Mouse (Mus musculus): ENCODE measurements around the gene Sh2b1.

The Sh2b1 gene

DNA sequence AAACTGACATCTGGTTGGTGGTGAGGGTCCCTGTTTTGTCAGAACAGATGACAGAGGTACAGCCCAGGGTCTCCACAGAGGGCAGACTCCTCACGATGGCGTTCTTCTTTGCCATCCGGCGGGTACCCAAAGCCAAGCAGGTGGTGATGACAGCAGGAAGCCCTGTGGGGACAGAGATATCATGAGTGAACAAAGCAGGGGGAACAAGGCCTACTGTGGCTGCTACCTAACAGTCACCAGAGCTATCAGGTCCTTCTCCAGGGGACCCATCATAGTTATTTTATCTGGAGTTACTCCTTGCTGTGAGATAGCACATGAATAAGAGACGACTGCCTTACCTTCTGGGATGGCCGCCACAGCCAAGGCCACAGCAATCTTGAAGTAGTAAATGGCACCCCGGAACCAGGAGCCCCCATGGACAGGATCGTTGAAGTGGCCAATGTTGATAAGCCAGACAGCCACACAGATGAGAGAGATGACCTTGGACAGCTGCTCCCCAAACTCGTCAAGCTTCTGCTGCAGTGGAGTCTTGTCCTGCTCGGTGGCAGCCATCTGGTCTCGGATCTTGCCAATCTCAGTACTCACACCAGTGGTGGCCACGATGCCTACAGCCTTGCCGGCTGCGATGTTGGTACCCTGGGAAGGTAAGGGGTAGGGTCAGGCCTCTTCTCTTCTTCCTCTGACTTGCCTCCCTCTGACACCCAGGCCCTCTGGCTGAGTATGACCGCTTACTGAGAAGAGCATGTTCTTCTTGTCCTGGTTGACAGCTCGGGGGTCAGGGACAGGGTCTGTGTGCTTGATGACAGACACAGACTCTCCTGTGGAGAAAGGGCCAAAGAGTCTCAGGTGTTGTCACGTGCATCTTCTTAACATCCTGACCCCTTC is 18.6 kb downstream of the Sh2b1 start:
- no peak for DNase-seq (ENCODE audit: low spot score in 2 of 2)

DNA sequence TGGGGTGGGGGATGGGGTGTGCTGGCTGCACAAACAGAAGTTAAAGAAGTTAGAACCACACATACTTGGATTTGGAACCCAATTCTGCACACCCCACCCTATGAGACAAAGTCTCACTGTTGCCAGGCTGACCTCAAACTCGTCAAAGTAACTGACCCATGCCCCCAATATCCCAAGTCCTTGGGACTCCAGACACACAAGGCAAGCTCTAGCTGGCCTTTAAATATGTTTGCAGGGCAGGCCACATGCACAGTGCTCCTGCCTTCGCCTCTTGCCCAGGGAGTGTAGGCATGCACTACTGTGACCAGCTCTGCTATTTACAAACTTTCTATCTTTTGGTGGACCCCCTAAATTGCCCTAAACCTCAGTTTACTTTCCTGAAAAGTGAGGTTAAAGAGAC is 20.0 kb downstream of the Sh2b1 start:
- no peak for DNase-seq (ENCODE audit: low spot score in 2 of 2)

DNA sequence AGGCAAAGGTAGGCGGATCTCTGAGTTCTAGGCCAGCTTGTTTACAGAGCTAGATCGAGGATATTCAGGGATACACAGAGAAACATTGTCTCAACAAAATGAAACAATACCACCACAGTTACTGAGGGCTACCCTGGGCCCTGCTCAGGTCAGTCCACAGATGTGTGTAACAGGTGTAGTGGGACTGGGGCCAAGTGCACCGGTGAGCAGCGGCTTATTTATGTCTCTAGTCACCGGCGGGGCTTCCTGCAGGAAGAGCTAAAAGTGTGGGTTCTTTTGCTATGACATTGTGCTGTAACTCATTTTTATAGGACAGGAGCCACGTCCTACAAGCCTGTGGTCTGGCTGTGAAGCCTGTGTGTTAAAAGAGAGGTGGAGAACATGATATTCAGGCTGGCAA is 21.4 kb downstream of the Sh2b1 start:
- DNase-seq (ENCODE audit: low spot score in 2 of 2) = no peak

DNA sequence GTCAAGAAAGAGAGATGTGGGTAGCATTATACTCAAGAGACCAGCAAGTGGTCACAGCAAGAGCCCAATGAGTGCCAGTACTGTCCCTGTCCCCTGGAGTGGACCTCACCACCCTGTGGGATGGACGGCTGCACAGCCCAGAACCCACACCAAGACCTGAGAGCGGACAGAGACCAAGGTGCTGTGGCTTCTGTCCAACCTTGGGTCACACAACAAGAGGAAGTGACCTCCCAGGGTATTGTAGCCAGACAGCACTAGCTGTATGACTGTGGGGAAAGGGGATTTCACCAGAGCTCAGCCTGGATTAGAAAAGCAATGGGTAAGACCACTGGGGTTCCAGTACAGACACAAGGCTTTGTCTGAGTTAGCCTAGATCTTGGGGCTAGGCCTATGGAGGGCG is 23.0 kb downstream of the Sh2b1 start:
- DNase-seq (ENCODE audit: low spot score in 2 of 2) = no peak

DNA sequence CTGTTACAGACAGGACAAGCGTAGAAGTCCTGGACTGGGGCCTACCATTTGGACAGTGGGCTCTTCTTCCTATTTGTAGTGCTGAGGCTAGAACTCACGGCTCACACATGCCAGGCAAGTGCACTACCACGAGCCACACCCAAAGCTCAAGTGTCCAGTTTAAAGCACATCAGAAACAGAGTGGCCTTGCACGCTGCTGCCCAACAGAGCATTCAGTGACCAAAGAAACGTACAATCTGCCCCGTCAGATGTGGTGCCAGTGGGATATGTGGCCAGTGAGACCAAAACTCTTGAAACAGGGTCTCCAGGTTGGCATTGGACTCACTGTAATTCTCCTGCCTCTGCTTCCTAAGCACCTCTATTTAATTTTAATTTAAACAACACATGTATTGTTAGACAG is 24.6 kb downstream of the Sh2b1 start:
- no peak for DNase-seq (ENCODE audit: low spot score in 2 of 2)

DNA sequence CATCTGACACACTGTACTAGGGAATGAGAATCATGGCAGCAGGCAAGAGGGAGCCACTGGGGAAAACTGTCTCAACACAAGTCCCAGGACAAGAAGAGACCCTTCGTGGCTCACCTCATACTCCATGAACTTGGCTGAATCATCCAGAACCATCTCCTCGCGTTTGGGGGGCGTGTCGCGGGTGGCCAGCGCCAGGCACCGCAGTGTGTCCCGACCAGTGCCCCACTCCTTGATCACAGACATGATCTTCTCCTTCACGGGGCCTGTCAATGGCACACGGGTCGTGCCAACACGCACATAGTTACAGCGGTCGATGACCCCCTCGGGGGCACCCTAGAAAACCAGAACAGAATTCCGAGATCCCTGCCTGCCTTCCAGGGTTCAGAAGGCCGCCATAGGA is 25.2 kb downstream of the Sh2b1 start:
- no peak for DNase-seq (ENCODE audit: low spot score in 2 of 2)

DNA sequence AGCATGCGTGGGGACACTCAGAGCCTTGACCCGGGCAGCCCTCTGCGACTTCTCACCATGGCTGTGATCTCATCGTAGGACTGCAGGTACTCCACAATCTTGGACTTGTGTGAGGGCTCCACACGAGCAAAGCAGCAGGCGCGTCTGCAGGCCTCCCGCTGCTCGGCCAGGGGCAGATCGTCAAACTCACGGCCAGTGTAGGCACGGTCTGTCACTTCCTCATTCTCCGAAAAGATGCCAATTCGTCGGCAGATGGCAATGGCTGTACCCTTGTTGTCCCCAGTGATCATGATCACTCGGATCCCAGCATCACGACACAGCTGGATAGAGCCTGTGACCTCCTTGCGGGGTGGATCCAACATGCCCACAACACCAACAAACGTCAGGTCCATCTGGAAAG is 26.7 kb downstream of the Sh2b1 start:
- no peak for DNase-seq (ENCODE audit: low spot score in 2 of 2)

DNA sequence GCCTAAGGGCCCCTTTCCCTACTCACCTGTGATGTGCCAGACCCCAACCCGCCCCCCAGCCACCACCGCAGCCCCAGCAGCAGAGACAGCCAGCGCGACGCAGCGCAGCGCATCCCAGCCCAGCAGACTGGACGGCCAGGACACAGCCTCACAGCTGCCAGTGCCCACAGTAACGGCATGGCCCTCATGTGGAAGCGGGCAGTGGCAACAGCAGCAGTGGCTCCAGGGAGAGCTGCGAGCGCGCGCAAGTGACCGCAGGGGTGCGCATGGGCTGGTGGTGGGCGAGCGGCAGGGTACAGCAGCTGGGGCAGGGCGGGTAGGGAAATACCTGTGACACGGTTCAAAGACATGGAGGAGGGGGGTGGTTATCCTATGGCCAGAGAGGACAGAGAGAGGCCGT is 29.0 kb downstream of the Sh2b1 start:
- DNase-seq (ENCODE audit: low spot score in 2 of 2) = no peak

DNA sequence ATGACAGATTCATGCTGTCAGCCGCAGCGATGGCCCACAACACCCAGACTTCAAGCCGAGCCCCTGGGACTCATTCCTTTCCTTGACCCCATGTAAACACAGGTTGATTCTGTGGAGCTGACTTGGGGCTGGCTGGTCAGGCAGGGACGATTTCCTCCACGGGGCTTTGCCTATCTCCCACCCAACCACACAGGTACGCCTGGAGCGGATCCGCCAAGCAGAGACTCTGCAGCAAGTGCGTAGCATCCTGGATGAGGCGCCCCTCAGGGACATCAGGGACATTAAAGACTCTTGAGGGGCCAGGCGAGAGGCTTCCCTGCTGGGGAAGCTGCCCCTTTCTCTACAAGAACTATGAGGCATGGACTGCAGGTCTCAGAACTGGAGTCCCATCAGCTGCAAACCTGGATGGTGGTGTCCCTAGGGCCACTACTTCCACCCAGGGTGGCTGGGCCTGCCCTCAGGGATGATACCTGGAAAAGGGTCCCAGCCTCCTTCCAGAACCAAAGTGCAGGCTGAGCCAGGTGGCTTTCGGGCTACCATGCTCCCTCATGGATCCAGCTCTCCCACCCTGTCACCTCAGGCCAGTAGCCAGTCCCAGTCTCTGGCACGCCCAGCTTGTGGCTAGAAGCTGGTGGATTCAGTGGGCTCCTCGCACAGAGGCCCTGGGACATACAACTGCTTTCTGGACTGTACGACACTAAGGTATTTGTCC is 30.0 kb downstream of the Sh2b1 start:
- no peak for DNase-seq (ENCODE audit: low spot score in 2 of 2)

DNA sequence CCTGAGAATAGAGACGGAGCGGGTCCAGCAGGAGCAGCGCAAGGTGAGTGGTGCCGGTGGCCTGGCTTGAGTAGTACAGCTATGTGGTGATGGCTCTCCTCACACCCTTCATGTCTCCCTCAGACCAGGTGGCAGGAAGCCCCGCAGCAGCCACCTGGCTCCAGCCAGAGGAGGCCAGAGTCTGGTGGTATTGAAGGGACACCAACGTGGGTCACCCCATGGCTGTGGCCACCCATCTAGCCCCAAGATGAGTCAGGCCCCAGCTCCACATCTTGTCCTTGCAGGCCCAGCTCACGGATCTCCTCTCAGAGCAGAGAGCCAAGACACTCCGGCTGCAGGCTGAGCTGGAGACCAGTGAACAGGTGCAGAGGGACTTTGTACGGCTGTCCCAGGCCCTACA is 30.7 kb downstream of the Sh2b1 start:
- DNase-seq (ENCODE audit: low spot score in 2 of 2) = no peak

DNA sequence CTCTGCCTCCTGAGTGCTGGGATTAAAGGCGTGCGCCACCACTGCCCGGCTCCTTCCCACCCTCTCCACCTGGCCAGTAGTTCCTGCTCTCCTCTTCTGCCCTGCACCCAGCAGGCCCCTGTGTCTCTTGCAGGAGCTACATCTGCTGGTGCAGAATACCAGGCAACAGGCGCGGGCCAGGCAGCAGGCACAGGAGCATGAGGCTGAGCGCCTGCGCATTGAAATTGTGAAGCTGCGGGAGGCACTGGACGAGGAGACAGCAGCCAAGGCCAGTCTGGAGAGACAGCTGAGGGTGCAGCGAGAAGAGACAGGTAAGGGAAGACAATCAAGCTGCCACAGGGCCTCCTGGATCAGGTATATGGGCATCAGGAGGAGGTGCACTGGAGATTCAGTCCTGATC is 31.2 kb downstream of the Sh2b1 start:
- DNase-seq (ENCODE audit: low spot score in 2 of 2) = no peak

DNA sequence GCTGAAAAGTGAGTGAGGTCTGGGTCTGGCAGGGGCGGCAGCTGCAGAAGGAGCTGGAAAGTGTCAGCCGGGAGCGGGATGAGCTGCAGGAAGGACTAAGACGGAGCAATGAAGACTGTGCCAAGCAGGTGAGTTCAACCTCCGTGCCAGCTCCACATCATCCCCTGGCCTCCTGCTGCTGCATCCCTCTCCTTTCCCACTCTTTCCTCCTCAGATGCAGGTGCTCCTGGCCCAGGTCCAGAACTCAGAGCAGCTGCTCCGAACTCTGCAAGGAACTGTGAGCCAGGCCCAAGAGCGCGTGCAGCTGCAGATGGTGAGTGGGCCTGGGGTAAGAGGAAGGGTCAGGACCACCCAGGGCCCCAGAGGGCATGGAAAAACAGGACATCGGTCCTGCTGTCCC is 35.1 kb downstream of the Sh2b1 start:
- DNase-seq (ENCODE audit: low spot score in 2 of 2) = no peak

DNA sequence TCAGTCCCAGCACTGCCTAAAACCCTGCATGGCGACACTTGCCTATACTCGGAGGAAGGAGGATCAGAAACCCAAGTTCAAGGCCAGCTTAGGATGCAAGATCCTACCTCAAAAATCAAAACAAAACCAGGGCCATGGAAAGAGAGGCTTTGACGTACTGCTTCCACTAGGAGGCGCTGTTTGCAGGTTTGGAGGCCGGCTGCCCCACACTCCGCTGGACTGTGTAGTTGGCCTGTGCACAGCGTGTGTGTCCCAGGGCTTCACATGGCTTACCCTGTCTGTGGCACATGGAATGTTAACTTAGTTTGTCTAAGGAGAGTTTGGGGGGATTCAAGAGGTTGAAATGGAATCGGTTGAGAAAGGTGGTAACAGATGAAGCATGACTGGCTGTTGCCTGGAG is 38.4 kb downstream of the Sh2b1 start:
- DNase-seq (ENCODE audit: low spot score in 2 of 2) = peak; percentile 32 to 46

DNA sequence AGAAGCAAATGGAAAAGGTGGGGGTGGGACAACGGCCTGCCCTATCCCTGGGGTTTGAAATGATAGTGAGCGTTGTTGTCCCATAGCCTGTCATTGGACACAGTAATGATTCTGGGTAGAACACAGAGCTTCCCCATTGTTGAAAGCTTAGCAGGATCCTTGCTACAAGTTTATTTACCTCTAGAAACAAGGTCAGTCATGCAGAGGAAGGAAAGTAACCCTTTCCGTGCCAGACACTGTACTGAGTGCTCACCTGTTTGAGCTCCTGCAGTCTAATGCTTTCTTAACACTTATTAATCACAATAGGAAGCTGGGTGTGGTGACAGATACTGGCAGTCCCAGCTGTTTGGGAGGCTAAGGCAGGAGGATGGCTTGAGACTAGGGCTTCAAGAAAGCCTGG is 39.4 kb downstream of the Sh2b1 start:
- no peak for DNase-seq (ENCODE audit: low spot score in 2 of 2)

DNA sequence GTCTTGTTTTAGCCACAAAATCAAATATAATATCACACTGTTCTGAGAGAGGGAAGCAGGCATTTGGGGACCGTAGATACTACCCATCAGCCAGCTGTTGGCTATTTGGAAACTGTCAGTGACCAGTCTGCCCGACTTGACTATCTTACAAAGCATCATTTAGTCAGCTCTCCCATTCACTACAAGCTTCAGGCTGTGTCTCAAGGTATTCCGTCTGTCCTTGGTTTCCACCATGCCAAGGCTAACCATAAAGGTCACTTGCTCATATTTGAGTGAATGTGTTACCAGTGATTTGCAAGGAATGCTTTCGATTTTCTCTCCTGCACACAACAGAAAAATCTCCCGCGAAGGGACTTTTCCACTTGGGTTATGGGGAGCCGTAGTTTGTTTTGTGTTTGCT is 40.5 kb downstream of the Sh2b1 start:
- DNase-seq (ENCODE audit: low spot score in 2 of 2) = no peak

DNA sequence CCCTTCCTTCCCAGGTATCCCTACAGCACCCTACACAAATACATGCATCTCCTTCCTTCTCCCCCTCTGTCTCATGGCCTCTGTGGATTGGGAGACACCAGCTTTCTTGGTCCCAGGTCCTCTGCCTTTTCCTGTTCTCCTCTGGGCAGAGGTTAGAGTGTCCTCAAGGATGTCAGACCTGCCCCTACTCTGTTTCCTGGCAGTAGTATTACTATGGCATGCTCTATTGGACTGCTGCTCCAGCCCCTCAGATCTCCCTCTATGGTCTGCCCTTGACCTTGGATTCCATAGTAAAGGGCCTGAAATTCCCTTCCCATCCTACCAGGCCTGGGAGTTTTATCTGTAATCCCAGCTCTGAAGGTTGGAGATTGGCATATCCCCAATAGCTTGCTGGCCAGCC is 45.1 kb downstream of the Sh2b1 start:
- no peak for DNase-seq (ENCODE audit: low spot score in 2 of 2)

DNA sequence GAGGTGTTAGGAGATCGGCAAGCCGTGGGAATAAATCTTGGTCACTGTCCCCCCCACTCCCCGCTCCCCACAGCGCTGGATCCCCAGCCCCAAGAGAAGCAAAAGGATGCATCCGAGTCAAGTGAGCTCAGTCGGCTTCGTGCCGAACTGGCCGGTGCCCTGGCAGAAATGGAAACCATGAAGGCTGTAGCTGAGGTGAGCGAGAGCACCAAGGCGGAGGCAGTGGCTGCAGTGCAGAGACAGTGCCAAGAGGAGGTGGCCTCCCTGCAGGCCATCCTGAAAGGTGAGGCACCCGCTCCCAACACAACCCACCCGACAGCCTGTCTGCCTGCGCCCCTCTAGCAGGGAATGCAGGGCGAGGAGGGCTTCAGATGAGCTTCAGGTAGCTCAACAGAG is 45.7 kb downstream of the Sh2b1 start:
- no peak for DNase-seq (ENCODE audit: low spot score in 2 of 2)

DNA sequence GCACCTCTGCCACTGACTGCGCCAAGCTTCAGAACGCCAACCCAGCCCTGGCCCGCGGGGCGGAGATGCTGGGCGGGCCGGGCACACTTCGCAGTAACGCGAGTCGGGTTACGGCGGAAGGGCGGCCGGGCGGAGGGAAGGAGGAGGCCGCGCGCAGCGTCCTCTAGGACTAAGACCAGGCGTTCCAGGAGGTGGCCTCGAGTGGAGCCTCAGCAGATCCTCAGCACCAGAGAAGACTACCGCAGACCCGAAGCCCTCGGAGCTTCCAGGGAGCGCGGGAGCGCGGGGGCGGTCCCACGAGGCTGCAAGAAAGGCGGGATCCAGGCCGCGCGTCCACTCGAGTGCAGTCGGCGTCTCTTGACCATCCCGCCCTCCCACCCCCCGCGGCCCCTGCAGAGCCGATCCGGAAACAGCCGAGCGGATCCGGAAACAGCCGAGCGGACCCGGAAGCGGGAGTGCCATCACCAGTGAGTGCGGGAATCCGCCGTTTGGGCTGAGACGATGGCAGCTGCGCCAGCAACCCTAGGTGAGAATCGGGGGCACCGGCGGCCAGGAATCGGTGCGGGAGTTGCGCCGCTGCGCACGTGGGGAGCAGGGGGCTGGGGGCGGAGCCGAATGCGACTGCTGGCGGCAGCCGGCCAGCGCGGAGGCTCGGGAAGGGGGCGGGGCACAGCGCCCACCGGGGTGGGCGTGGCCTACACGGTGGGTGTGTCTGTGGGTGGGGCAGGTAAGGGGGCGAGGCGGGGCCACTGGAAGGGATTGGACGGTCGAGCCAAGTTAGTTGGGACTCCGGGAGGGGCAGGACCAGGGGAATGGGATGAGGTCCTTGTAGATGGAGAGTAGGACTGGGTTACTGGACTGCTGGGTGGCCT is 46.4 kb downstream of the Sh2b1 start, which contains the start of gene Rabep2:
Gene Rabep2, plus strand, starts transcription at position 129 of the 872 bp plus-strand sequence.
- DNase-seq (ENCODE audit: low spot score in 2 of 2) = peak; percentile 95 to 96

DNA sequence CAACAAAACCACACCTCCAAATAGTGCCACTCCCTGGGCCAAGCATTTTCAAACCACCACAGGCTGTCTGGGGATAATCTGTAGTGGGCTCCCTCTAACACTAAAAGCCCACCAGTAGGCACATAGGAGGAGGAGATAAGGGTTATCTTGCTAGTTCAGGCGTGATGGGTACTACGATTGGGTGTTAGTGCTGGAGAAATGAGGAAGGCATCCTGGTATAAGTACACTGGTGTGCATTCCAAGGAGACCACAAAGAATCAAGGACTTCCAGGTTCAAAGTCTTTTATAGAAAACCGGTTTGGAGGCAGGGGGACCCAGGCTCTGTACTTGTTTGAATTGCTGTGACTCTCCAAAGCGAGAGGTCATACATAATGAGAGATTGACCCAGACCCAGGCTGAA is 47.1 kb downstream of the Sh2b1 start:
- DNase-seq (ENCODE audit: low spot score in 2 of 2) = no peak

DNA sequence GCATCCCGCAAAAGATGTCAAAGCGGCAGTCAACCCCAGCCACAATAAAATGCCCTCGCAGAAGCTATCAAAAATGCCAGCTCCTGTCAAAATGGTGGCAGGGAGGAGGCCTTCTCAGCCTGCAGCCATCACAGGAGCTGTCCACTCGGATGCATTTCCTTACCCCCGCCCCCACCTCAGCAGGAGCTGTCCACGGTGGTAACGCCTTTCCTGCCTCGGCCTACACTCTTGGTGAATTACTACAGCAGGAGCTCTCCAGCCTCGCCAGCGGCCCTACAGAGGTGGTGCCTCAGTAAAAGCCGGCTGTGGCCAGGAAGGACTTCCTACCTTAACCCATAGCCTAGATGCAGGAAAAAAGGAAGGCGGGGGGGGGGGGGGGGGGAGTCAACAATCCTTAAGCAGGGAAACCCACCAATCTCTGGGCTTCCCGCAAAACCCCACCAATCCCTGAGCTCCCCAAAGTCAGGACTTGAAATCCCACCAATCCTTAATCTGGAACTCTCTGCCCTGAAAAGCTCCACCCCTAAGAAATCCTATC is 47.8 kb downstream of the Sh2b1 start:
- DNase-seq (ENCODE audit: low spot score in 2 of 2) = no peak

DNA sequence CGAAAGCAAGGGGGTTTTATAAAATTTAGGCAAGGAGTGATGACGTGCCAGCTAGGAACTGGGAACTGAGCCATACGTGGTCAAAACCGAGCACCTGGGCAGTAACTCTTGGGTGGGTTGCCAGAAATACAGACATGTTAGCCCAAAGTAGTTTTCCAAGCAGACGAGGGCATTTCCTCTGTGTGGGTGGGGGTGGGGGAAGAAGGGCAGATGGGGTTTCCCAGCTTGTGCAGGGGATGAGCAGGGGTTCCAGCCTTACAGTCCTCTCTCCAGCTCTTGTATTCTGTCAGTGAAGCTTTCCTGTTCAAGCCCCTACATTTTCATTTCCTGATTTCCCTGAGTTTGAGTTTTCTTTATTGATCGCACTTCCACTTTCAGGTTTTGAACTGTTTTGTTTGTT is 51.1 kb downstream of the Sh2b1 start:
- DNase-seq (ENCODE audit: low spot score in 2 of 2) = no peak

DNA sequence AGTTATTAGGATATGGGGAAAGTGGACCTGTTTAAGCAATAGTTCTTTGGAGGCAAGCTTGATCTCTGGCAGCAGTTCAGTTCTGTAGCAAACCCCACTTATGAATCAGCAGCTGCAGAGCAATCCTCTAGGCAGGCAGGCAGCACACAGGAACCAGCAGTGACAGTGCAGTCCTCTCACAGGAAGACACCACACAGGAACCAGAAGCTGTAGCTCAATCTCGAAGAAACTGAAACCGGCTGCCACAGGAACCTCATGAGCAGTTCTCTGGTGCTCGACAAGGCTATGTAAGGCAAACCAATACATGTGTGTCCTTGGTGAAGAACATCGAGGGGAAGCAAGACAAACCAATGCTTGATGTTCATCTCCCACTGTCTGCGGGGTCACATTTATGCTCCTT is 53.5 kb downstream of the Sh2b1 start:
- no peak for DNase-seq (ENCODE audit: low spot score in 2 of 2)

All from urinary bladder, postnatal 36 days (tissue).